Mouse (Mus musculus) embryonic stem cell, embryonic (primary cell): ENCODE data around the gene Adrm1.

Source experiments
- CTCF ChIA-PET, 4 experiments: fragments of 300-600 bp in 2 of 4; fragments of 350-600 bp in 2 of 4; sonication (Branson Sonifier 250); formaldehyde crosslinking; loops; one replicate each; lab custom pipeline; 2022; ENCODE audit warnings: inconsistent platforms in 2 of 4; lab: Charles Lee
- POLR2A ChIA-PET, 4 experiments: fragments of 300-600 bp in 2 of 4; fragments of 350-600 bp in 2 of 4; sonication (Branson Sonifier 250); formaldehyde crosslinking; loops; one replicate each; lab custom pipeline; 2022; ENCODE audit warnings: antibody characterized with exemption in 4 of 4, inconsistent platforms in 1 of 4; lab: Charles Lee

Adrm1 gene

GRCm38 (mm10) chr2:180172152-180172551 lies 867 bp downstream of the Adrm1 start:
- ChIA-PET POLR2A (interaction anchor here in 2 of 4 experiments (1.2 to 7.6 kb wide), 4 partner anchors 12 to 89 kb away, joined by 4 to 92 read pairs (median 42); partner anchors contain the start of gene Rps21 (in 2 of the 2)), CTCF (no interaction called here)

DNA sequence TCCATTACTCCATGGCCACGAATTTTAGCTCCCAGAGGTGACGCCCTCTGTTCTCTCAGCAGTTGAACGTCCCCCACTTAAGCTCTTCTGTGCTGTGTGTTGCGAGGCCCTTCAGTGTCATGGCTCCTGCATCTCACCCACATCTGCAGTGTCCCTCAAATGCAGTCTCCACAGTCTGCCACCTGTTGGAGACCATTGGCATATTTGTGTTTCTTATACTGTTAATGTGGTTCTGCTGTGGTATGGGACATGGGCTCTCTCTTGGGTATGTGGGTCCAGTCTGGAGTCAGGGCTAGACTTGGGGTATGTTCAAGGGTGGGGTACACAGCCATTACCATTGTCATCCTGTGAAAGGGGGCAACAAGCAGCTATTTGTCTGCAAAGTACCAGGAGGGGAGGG lies 1.9 kb downstream of the Adrm1 start:
- CTCF ChIA-PET, result interaction anchor here in 3 of 4 experiments (0.5 to 1.9 kb wide), 11 partner anchors 9 to 1138 kb away, joined by 3 to 6 read pairs (median 3); no protein-coding TSS in a partner anchor
- POLR2A ChIA-PET, result interaction anchor here (0.6 to 7.6 kb wide), 33 partner anchors 9 to 301 kb away, joined by 3 to 92 read pairs (median 4); partner anchors contain the start of genes Lama5 (in 2 of the 4), Rps21 (in 2 of the 4) and Osbpl2 (in 1 of the 4)

GRCm38 (mm10) chr2:180173711-180174110 lies 2.4 kb downstream of the Adrm1 start:
- CTCF ChIA-PET, result interaction anchor here in 3 of 4 experiments (0.7 to 1.9 kb wide), 9 partner anchors 11 to 1137 kb away, joined by 3 to 6 read pairs (median 3); no protein-coding TSS in a partner anchor

DNA sequence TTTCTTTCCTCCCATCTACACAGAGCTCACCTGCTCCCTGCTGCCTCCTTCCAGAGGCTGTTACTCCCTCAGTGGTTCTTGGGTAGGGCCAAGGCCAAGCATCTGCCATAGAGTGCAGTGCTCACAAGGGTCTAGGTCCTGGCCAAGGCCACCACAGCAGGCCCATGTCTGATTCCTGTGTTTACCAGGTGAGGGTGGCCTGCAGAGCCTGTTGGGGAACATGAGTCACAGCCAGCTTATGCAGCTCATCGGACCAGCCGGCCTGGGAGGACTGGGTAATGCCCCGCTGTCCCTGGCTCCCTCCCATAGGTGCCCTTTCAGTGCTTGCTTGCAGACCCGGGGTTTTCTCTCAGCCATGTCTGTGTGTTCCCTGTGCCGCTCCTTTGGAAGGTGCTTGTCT lies 2.8 kb downstream of the Adrm1 start:
- POLR2A ChIA-PET, result interaction anchor here in 3 of 4 experiments (0.7 to 7.6 kb wide), 30 partner anchors 8 to 131 kb away, joined by 3 to 92 read pairs (median 4); partner anchors contain the start of genes Lama5 (in 2 of the 3), Rps21 (in 2 of the 3), Hrh3 (in 1 of the 3) and Osbpl2 (in 1 of the 3)
- CTCF ChIA-PET, result interaction anchor here in 3 of 4 experiments (0.9 to 1.9 kb wide), 6 partner anchors 10 to 77 kb away, joined by 3 to 6 read pairs (median 4); no protein-coding TSS in a partner anchor

More at GRCm38 (mm10) chr2:180173711-180174110, 2.4 kb downstream of the Adrm1 start:
- POLR2A ChIA-PET, result interaction anchor here (0.6 to 7.6 kb wide), 35 partner anchors 8 to 131 kb away, joined by 3 to 92 read pairs (median 4); partner anchors contain the start of genes Lama5 (in 2 of the 4), Rps21 (in 2 of the 4), Hrh3 (in 1 of the 4) and Osbpl2 (in 1 of the 4)

DNA sequence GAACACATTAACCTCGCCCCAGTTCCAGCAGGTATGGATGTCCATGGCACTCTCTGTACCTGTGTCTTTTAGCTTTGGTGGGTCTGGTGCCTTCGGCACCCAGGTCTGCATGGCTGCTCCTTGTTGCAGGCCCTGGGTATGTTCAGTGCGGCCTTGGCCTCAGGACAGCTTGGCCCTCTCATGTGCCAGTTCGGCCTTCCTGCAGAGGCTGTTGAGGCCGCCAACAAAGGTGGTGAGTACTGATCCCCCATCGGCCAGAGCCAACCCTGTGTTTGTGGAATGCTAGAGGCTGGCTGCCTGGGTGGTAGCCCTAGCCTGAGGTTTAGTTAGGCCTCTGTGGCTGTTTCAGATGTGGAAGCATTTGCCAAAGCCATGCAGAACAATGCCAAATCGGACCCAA lies 4.4 kb downstream of the Adrm1 start:
- ChIA-PET CTCF (interaction anchor here in 2 of 4 experiments (0.6 to 1.5 kb wide), 2 partner anchors 9 to 76 kb away, joined by 4 to 6 read pairs; no protein-coding TSS in a partner anchor), POLR2A (interaction anchor here in 2 of 4 experiments (0.7 to 7.6 kb wide), 14 partner anchors 9 to 1143 kb away, joined by 3 to 92 read pairs (median 11); partner anchors contain the start of genes Rps21 (in 2 of the 2) and Lama5 (in 1 of the 2))

DNA sequence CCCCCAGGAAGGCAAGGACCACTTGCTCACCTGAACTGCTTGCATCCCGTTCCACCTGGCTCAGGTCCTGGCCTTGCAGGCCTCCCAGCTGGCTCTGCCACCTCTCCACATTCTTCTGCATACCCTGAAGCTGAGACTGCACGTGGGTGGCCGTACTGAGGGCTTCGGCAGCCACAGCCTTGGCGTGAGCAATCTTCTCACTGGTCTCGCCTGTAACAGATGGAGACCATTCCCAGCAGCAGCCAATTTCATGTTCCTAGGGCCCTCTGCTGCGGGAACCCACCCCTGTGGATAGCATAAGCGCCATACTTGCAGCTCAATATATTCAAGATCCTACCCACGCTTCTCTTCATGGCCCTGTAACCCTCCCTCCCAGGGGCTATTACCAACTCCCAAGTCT lies 10.3 kb downstream of the Adrm1 start:
- POLR2A ChIA-PET, result interaction anchor here in 3 of 4 experiments (0.6 to 4.4 kb wide), 12 partner anchors 8 to 94 kb away, joined by 3 to 23 read pairs (median 4); partner anchors contain the start of gene Rps21 (in 2 of the 3)
- CTCF ChIA-PET, result interaction anchor here in 2 of 4 experiments (1.2 to 2.7 kb wide), 3 partner anchors 27 to 69 kb away, joined by 4 to 10 read pairs (median 4); no protein-coding TSS in a partner anchor

GRCm38 (mm10) chr2:180184011-180184751 lies 12.9 kb downstream of the Adrm1 start:
- CTCF ChIA-PET, result interaction anchor here in 3 of 4 experiments (0.7 to 2.8 kb wide), 9 partner anchors 8 to 72 kb away, joined by 3 to 16 read pairs (median 4); no protein-coding TSS in a partner anchor
- POLR2A ChIA-PET, result interaction anchor here in 2 of 4 experiments (0.8 to 5.1 kb wide), 17 partner anchors 9 to 142 kb away, joined by 3 to 30 read pairs (median 3); partner anchors contain the start of genes Rps21 (in 2 of the 2), Adrm1 (in 1 of the 2), Psma7 (in 1 of the 2) and Ss18l1 (in 1 of the 2)

GRCm38 (mm10) chr2:180184752-180185109 lies 13.4 kb downstream of the Adrm1 start:
- CTCF ChIA-PET, result interaction anchor here (0.6 to 2.8 kb wide), 11 partner anchors 9 to 948 kb away, joined by 3 to 16 read pairs (median 3); no protein-coding TSS in a partner anchor
- POLR2A ChIA-PET, result interaction anchor here in 3 of 4 experiments (0.7 to 5.1 kb wide), 17 partner anchors 8 to 143 kb away, joined by 3 to 30 read pairs (median 3); partner anchors contain the start of genes Rps21 (in 2 of the 3), Psma7 (in 1 of the 3) and Ss18l1 (in 1 of the 3)

DNA sequence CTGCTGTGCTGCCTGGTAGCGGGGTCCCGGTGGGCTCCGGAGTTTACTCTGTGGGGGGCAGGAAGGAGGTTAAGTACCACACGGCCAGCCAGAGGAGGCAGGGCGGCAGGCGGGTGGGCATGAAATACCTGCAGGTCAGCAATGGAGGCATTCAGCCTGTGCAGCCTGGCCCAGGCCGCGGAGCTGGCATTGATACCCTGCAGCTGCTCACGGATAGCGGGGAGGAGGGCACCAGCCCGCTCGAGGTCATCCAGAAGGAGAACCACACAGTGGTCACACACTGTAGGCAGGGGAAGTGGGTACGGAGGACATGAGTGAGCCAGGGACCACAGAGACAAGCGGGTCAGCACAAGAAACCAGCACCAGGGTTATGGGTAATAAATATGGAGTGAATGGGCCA lies 14.4 kb downstream of the Adrm1 start:
- ChIA-PET CTCF (interaction anchor here in 2 of 4 experiments (1.0 to 1.3 kb wide), 2 partner anchors 65 to 66 kb away, joined by 4 to 12 read pairs; no protein-coding TSS in a partner anchor), POLR2A (interaction anchor here in 3 of 4 experiments (0.8 to 5.1 kb wide), 8 partner anchors 9 to 74 kb away, joined by 3 to 30 read pairs (median 4); partner anchors contain the start of gene Rps21 (in 2 of the 3))

GRCm38 (mm10) chr2:180187362-180187761 lies 16.1 kb downstream of the Adrm1 start:
- ChIA-PET CTCF (no interaction called here), POLR2A (interaction anchor here in 2 of 4 experiments (0.5 to 1.6 kb wide), 5 partner anchors 9 to 70 kb away, joined by 3 to 5 read pairs (median 4); partner anchors contain the start of gene Rps21 (in 1 of the 2))

- ChIA-PET POLR2A (interaction anchor here in 2 of 4 experiments (0.7 to 32.9 kb wide), 10 partner anchors 11 to 61 kb away, joined by 3 to 743 read pairs (median 10); partner anchors contain the start of genes Lama5 (in 1 of the 2) and Rps21 (in 1 of the 2)), CTCF (interaction anchor here in 1 of 4 experiments (0.6 to 2.3 kb wide), 2 partner anchors 11 to 1716 kb away, joined by 8 to 14 read pairs; no protein-coding TSS in a partner anchor)
Measured at GRCm38 (mm10) chr2:180196610-180197322, 25.5 kb downstream of the Adrm1 start.

GRCm38 (mm10) chr2:180197323-180198037 lies 26.2 kb downstream of the Adrm1 start:
- ChIA-PET POLR2A (interaction anchor here in 2 of 4 experiments (1.0 to 32.9 kb wide), 8 partner anchors 10 to 93 kb away, joined by 3 to 743 read pairs (median 4); partner anchors contain the start of genes Hrh3 (in 1 of the 2), Lama5 (in 1 of the 2) and Rps21 (in 1 of the 2)), CTCF (interaction anchor here in 1 of 4 experiments (2.3 kb wide), 1 partner anchor 10 kb away, joined by 14 read pairs; no protein-coding TSS in a partner anchor)

GRCm38 (mm10) chr2:180198782-180199181 lies 27.5 kb downstream of the Adrm1 start:
- ChIA-PET POLR2A (interaction anchor here (0.6 to 32.9 kb wide), 15 partner anchors 8 to 238 kb away, joined by 3 to 743 read pairs (median 3); partner anchors contain the start of genes Hrh3 (in 1 of the 4), Lama5 (in 1 of the 4) and Rps21 (in 1 of the 4)), CTCF (interaction anchor here in 3 of 4 experiments (0.6 to 2.3 kb wide), 4 partner anchors 9 to 1132 kb away, joined by 3 to 14 read pairs (median 8); no protein-coding TSS in a partner anchor)

DNA sequence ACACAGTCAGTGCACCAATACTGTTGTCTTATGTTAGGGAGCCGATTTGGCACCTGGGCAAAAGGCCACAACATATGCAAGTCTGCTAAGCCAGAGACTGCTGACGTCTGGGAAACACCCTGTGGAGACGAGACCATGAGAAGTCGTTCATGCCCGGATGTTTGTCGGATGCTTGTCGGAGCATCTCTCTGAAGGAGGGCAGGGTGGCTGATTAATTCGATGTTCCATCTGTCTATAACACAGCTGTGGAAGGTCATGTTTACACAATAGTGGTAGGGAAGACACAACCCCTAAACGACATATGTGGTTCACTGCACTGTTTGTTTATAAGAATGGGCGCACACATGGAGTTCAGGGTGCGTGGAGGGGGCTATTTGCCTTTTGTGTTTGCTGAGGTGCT lies 29.4 kb downstream of the Adrm1 start:
- POLR2A ChIA-PET, result interaction anchor here in 3 of 4 experiments (0.6 to 32.9 kb wide), 17 partner anchors 8 to 246 kb away, joined by 3 to 743 read pairs (median 4); partner anchors contain the start of genes Lama5 (in 2 of the 3) and Rps21 (in 1 of the 3)
- CTCF ChIA-PET, result interaction anchor here in 1 of 4 experiments (1.1 kb wide), 1 partner anchor 12 kb away, joined by 3 read pairs; no protein-coding TSS in a partner anchor

- POLR2A ChIA-PET, result interaction anchor here in 3 of 4 experiments (0.6 to 32.9 kb wide), 13 partner anchors 8 to 84 kb away, joined by 3 to 743 read pairs (median 4); partner anchors contain the start of genes Lama5 (in 2 of the 3) and Rps21 (in 2 of the 3)
- CTCF ChIA-PET, result interaction anchor here in 1 of 4 experiments (1.1 kb wide), 1 partner anchor 11 kb away, joined by 3 read pairs; no protein-coding TSS in a partner anchor
Measured at GRCm38 (mm10) chr2:180201303-180201702, 30.0 kb downstream of the Adrm1 start.
